Mouse (Mus musculus) E14TG2a.4 (cell line): ENCODE measurements around the gene Hcn4.

Source experiments
- H3K27me3 ChIP-seq: 2 replicates; pipeline ENCODE4 v1.6.1; 2014; ENCODE audit warnings: low read length, control low read depth; ENCODE audit not compliant: insufficient read depth
- H3K36me3 ChIP-seq: 2 replicates; pipeline ENCODE4 v1.6.1; 2014; ENCODE audit warnings: low read length, control low read depth; ENCODE audit not compliant: insufficient read depth
- H3K4me1 ChIP-seq: replicated peaks from 2 replicates; pipeline ENCODE4 v1.6.1; 2014; ENCODE audit warnings: low read depth, low read length, control low read depth
- H3K4me3 ChIP-seq: replicated peaks from 2 replicates; pipeline ENCODE4 v1.5.1; 2014; ENCODE audit warnings: mild to moderate bottlenecking, low read length
- H3K9me3 ChIP-seq: 2 replicates; pipeline ENCODE4 v1.6.1; 2014; ENCODE audit warnings: low read length, control low read depth
- CTCF ChIP-seq: conservative IDR thresholded peaks from 2 replicates; pipeline ENCODE4 v1.5.1; 2014; ENCODE audit warnings: low read length
- NANOG ChIP-seq: IDR thresholded peaks from 2 replicates; pipeline ENCODE4 v1.6.1; 2014; ENCODE audit warnings: borderline replicate concordance, low read length, mixed read lengths
- POU5F1 ChIP-seq: IDR thresholded peaks from 2 replicates; pipeline ENCODE4 v1.6.1; 2014; ENCODE audit warnings: low read length, borderline replicate concordance

Hcn4 gene

GRCm38 (mm10) chr9:58882686-58883085, 59.5 kb downstream of the Hcn4 start:
- Histone ChIP-seq H3K4me1 (no peaks in the 10 kb centered on the region), H3K27me3 (no peaks in the 10 kb centered on the region), H3K9me3 (no peaks in the 10 kb centered on the region), H3K36me3 (peaks cover 46% of the 10 kb centered on the region), H3K4me3 (no peak overlapping the region)
- TF ChIP-seq CTCF (no peak), NANOG (no peak), POU5F1 (no peak)

- TF ChIP-seq NANOG (no peak), CTCF (no peak), POU5F1 (no peak)
Observed at GRCm38 (mm10) chr9:58889782-58890448, 66.7 kb downstream of the Hcn4 start.

DNA sequence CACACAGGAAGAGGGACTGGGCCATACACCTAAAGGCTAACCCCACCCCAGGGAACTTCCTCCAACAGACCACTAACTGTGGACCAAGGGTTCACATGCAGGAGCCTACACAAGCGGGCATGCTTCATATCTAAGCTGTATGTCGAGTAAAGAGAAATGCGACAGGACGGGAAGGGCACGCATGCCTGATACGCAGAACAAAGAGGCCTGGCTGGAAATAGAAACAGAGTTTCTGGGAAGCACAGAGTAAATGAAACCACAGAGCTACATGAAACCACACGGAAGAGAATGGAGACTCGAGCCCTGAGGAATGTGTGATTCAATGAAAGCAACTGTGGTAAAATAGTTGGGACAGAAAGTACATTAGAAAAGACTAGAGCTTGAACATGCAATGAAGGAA, 67.7 kb downstream of the Hcn4 start:
- peaks cover 36% of the 10 kb centered on the region for H3K36me3 ChIP-seq
- TF ChIP-seq CTCF (no peak), POU5F1 (no peak), NANOG (no peak)
- H3K9me3 ChIP-seq = no peaks in the 10 kb centered on the region
- no peak overlapping the region for H3K4me3 ChIP-seq
- H3K4me1 ChIP-seq = no peaks in the 10 kb centered on the region
- H3K27me3 ChIP-seq = no peaks in the 10 kb centered on the region

More at GRCm38 (mm10) chr9:58889782-58890448, 66.7 kb downstream of the Hcn4 start:
- Histone ChIP-seq H3K4me3 (no peak overlapping the region), H3K9me3 (no peaks in the 10 kb centered on the region), H3K4me1 (no peaks in the 10 kb centered on the region), H3K36me3 (peaks cover 36% of the 10 kb centered on the region), H3K27me3 (no peaks in the 10 kb centered on the region)

DNA sequence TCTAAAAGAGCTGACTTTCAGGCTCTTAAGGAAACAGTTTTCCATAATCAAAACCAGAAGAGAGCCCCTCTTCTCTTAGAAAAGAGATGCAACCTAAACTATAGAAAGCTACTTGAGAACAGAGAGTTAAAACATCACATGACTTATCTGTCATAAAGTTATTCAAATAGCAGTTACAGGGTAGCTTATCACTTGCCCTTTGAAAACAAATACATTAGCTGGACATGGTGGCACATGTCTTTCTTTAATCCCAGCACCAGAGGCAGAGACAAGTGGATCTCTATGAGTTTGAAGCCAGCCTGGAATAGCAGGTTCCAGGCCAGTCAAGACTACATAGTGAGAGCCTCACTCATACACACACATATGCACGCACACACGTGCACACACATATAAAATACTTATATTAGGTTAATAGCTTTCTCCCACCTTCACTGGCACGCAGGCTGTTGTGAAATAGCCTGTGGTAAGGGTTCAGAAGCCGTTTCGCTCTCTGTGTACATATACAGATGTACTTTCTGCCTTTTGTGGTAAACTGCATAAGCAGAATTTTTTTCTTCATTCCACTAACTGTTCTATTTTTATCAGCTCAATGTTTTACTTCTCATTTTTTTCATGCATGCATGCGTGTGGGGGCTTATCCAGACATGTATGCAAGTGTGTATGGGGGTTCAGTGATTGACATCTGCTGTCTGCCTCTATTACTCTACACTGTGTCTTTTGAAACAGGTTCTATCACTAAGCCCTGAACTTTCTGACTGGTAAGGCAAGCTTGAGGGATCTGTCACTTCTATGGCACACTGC, 68.8 kb downstream of the Hcn4 start:
- Histone ChIP-seq H3K4me3 (no peak overlapping the region), H3K27me3 (no peaks in the 10 kb centered on the region), H3K36me3 (peaks cover 31% of the 10 kb centered on the region), H3K4me1 (no peaks in the 10 kb centered on the region), H3K9me3 (no peaks in the 10 kb centered on the region)
- TF ChIP-seq POU5F1 (no peak), CTCF (no peak), NANOG (no peak)

DNA sequence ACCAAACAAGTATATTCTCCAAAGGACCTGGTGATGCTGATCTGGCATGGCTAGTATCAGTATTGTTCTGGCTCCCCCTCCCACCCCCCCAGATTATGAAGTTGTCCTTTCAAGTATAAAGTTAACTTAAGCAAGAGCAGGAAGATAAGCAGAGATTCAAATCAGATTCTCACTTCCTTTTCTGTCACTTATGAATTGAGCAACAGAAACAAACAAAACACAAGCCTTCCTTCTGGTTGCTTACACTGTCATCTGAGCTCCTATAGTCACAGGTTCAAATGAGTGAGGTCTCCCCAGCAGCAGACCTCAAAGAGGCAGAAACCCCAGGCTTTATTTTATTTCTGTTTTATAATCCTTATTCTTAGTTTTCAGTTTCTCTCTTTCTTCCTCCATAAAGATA, 76.4 kb downstream of the Hcn4 start:
- no peaks in the 10 kb centered on the region for H3K4me1 ChIP-seq
- H3K9me3 ChIP-seq = no peaks in the 10 kb centered on the region
- no peaks in the 10 kb centered on the region for H3K27me3 ChIP-seq
- peaks cover 21% of the 10 kb centered on the region for H3K36me3 ChIP-seq
- no peak for TF ChIP-seq POU5F1
- no peak for TF ChIP-seq NANOG
- no peak for TF ChIP-seq CTCF
- H3K4me3 ChIP-seq = no peak overlapping the region

- Histone ChIP-seq H3K4me1 (no peaks in the 10 kb centered on the region), H3K27me3 (no peaks in the 10 kb centered on the region)
- TF ChIP-seq CTCF (peak; percentile 61), POU5F1 (no peak)
Observed at GRCm38 (mm10) chr9:58902869-58903585, 79.8 kb downstream of the Hcn4 start.

More at GRCm38 (mm10) chr9:58902869-58903585, 79.8 kb downstream of the Hcn4 start:
- Histone ChIP-seq H3K4me3 (no peak overlapping the region), H3K36me3 (peaks cover 32% of the 10 kb centered on the region), H3K9me3 (no peaks in the 10 kb centered on the region)
